Mouse (Mus musculus) kidney, postnatal 0 days (tissue): ENCODE results near the gene Ifnlr1. TPM values are rescaled to one million over a fixed set of nuclear protein-coding genes. Genes with fewer than 3 reads are reported as not detected.
A peak's percentile ranks its signal among the peaks of the same experiment; 100 is the strongest.
"Not testable (repeated sequence)": the region's sequence is repeated elsewhere in the genome, so short reads cannot be mapped to it uniquely, and the experiment has no call there.

Experiments used
- ATAC-seq: fragments of 200-750 bp; cut with Nextera tagmentation; replicated peaks from 2 replicates; pipeline ENCODE4 v1.8.0; 2017; ENCODE audit warnings: low read depth, moderate number of reproducible peaks, moderate TSS enrichment, moderate library complexity; ENCODE audit not compliant: low FRiP score
- DNase-seq: peaks from one replicate; pipeline ENCODE4 v3.0.0-alpha.2; 2016; ENCODE audit warnings: low spot score
- H3K27ac ChIP-seq: fragments of 300-500 bp; sonication (generic); 2 replicates; pipeline ENCODE4 v1.5.1; 2014; ENCODE audit warnings: mild to moderate bottlenecking
- H3K27me3 ChIP-seq: fragments of 300-500 bp; sonication (generic); 2 replicates; pipeline ENCODE4 v1.6.1; 2014; ENCODE audit warnings: low read length, mixed read lengths; ENCODE audit not compliant: insufficient read depth
- H3K36me3 ChIP-seq: fragments of 300-500 bp; sonication (generic); 2 replicates; pipeline ENCODE4 v1.6.1; 2014; ENCODE audit warnings: low read length, mixed read lengths; ENCODE audit not compliant: insufficient read depth
- H3K4me1 ChIP-seq: fragments of 300-500 bp; sonication (generic); replicated peaks from 2 replicates; pipeline ENCODE4 v1.6.1; 2014; ENCODE audit warnings: antibody characterized with exemption, low read length, mixed read lengths; ENCODE audit not compliant: insufficient read depth
- H3K4me2 ChIP-seq: fragments of 300-500 bp; sonication (generic); 2 replicates; pipeline ENCODE4 v1.6.1; 2014; ENCODE audit warnings: mild to moderate bottlenecking, low read length, moderate library complexity, mixed read lengths
- H3K4me3 ChIP-seq: fragments of 300-500 bp; sonication (generic); replicated peaks from 2 replicates; pipeline ENCODE4 v1.5.1; 2014; ENCODE audit warnings: low read depth, low read length
- H3K9ac ChIP-seq: fragments of 300-500 bp; sonication (generic); 2 replicates; pipeline ENCODE4 v1.6.1; 2014; ENCODE audit warnings: low read depth, low read length
- H3K9me3 ChIP-seq: fragments of 300-500 bp; sonication (generic); replicated peaks from 2 replicates; pipeline ENCODE4 v1.6.1; 2016; ENCODE audit warnings: low read length, inconsistent platforms, mixed read lengths
- CTCF ChIP-seq: IDR thresholded peaks from 2 replicates; pipeline ENCODE4 v1.5.1; 2016; ENCODE audit warnings: antibody characterized with exemption, low read depth, mild to moderate bottlenecking, moderate library complexity
- WGBS: fragments of 180-500 bp; shearing (Covaris S2); extraction: QIAGEN DNeasy Blood & Tissue Kit; methylation state at CpG from one replicate; pipeline ENCODE4 v1.1.7; 2014; 5-methylcytosine and 5-hydroxymethylcytosine counted together
- polyA plus RNA-seq: library from polyadenylated mRNA; unstranded; fragments of >200 nt; fragmentation: Nextera tagmentation; extraction: Ambion mirVana; gene quantifications from 2 replicates; pipeline ENCODE4 v1.2.1, GENCODE M21; 2015

Ifnlr1 gene
- polyA plus RNA-seq, 1 experiment from 2014 or later, result 0.83 TPM

GRCm38 (mm10) chr4:135714776-135715175 is 28.7 kb downstream of the Ifnlr1 start:
- 75% methylated on average over 8 of the region's 8 CpGs for WGBS
- no peak for TF ChIP-seq CTCF
- no peaks in the 10 kb centered on the region for H3K4me1 ChIP-seq

GRCm38 (mm10) chr4:135716438-135716837 is 30.4 kb downstream of the Ifnlr1 start:
- DNase-seq, H3K4me1 ChIP-seq, H3K4me3 ChIP-seq, H3K4me2 ChIP-seq, H3K36me3 ChIP-seq, H3K27ac ChIP-seq, H3K9ac ChIP-seq, ATAC-seq, H3K27me3 ChIP-seq, H3K9me3 ChIP-seq: not testable (repeated sequence)
- 97% methylated on average over 11 of the region's 11 CpGs for WGBS

More at GRCm38 (mm10) chr4:135714776-135715175, 28.7 kb downstream of the Ifnlr1 start:
- Histone ChIP-seq H3K27me3 (no peaks in the 10 kb centered on the region), H3K27ac (no peak overlapping the region), H3K4me2 (no peak overlapping the region), H3K9me3 (no peaks in the 10 kb centered on the region), H3K9ac (no peak overlapping the region), H3K4me3 (no peak overlapping the region), H3K36me3 (no peaks in the 10 kb centered on the region)
- DNase-seq (no peak), ATAC-seq (no peak)

- H3K4me2 ChIP-seq, result no peak overlapping the region
- no peak for ATAC-seq
- no peaks in the 10 kb centered on the region for H3K36me3 ChIP-seq
- WGBS, result 71% methylated on average over 17 of the region's 17 CpGs
- no peak for DNase-seq
- H3K4me3 ChIP-seq, result no peak overlapping the region
- H3K4me1 ChIP-seq, result no peaks in the 10 kb centered on the region
- H3K9ac ChIP-seq, result no peak overlapping the region
- peak; percentile 48 for TF ChIP-seq CTCF
- H3K27me3 ChIP-seq, result no peaks in the 10 kb centered on the region
- peak overlapping the region; percentile 42; the same call in 1 of the 2 replicates for H3K27ac ChIP-seq
- no peaks in the 10 kb centered on the region for H3K9me3 ChIP-seq
Observed at GRCm38 (mm10) chr4:135722540-135723290, 36.6 kb downstream of the Ifnlr1 start.

- no peak for TF ChIP-seq CTCF
- no peak overlapping the region for H3K4me2 ChIP-seq
- no peaks in the 10 kb centered on the region for H3K27me3 ChIP-seq
- WGBS, result 59% methylated on average over 11 of the region's 11 CpGs
- no peak overlapping the region for H3K9ac ChIP-seq
- H3K4me3 ChIP-seq, result no peak overlapping the region
- H3K27ac ChIP-seq, result no peak overlapping the region
- ATAC-seq, result no peak
- H3K36me3 ChIP-seq, result no peaks in the 10 kb centered on the region
- no peaks in the 10 kb centered on the region for H3K9me3 ChIP-seq
- no peaks in the 10 kb centered on the region for H3K4me1 ChIP-seq
- DNase-seq, result no peak
Observed at GRCm38 (mm10) chr4:135726416-135726815, 40.3 kb downstream of the Ifnlr1 start.

- H3K36me3 ChIP-seq, result no peaks in the 10 kb centered on the region
- no peak for DNase-seq
- no peak within 1 kb of the TSS for H3K9ac ChIP-seq
- no peak for TF ChIP-seq CTCF
- H3K4me1 ChIP-seq, result no peaks in the 10 kb centered on the region
- H3K4me2 ChIP-seq, result peak within 1 kb of the TSS; percentile 7; the same call in 1 of the 2 replicates
- H3K27ac ChIP-seq, result no peak within 1 kb of the TSS
- no peak within 1 kb of the TSS for H3K4me3 ChIP-seq
- 40% methylated on average over 14 of the region's 14 CpGs for WGBS
- no peaks in the 10 kb centered on the region for H3K9me3 ChIP-seq
- ATAC-seq, result peak; percentile 47; the same call in 1 of the 2 replicates
- H3K27me3 ChIP-seq, result no peaks in the 10 kb centered on the region
Observed at GRCm38 (mm10) chr4:135727817-135728216, 41.7 kb downstream of the Ifnlr1 start, which contains the start of gene Il22ra1. Il22ra1 (plus strand) TSS chr4:135728172.

GRCm38 (mm10) chr4:135730204-135730603 is 44.1 kb downstream of the Ifnlr1 start:
- DNase-seq, result no peak
- no peak overlapping the region for H3K9ac ChIP-seq
- no peaks in the 10 kb centered on the region for H3K4me1 ChIP-seq
- no peak overlapping the region for H3K27ac ChIP-seq
- H3K4me2 ChIP-seq, result no peak overlapping the region
- no peaks in the 10 kb centered on the region for H3K27me3 ChIP-seq
- H3K9me3 ChIP-seq, result no peaks in the 10 kb centered on the region
- no peak overlapping the region for H3K4me3 ChIP-seq
- 60% methylated on average over 8 of the region's 9 CpGs for WGBS
- no peak for TF ChIP-seq CTCF
- H3K36me3 ChIP-seq, result no peaks in the 10 kb centered on the region
- no peak for ATAC-seq

- no peak overlapping the region for H3K9ac ChIP-seq
- no peaks in the 10 kb centered on the region for H3K4me1 ChIP-seq
- no peaks in the 10 kb centered on the region for H3K27me3 ChIP-seq
- H3K4me2 ChIP-seq, result no peak overlapping the region
- no peaks in the 10 kb centered on the region for H3K36me3 ChIP-seq
- TF ChIP-seq CTCF, result no peak
- ATAC-seq (no peak), DNase-seq (no peak)
- H3K4me3 ChIP-seq, result no peak overlapping the region
- WGBS, result 69% methylated on average over 8 of the region's 8 CpGs
- no peak overlapping the region for H3K27ac ChIP-seq
- H3K9me3 ChIP-seq, result no peaks in the 10 kb centered on the region
Observed at GRCm38 (mm10) chr4:135730951-135731350, 44.9 kb downstream of the Ifnlr1 start.
